Mouse (Mus musculus) kidney, postnatal 36 days (tissue): ENCODE data around the gene Apex2.

ENCODE experiments used
- DNase-seq, 2 experiments: peaks; one replicate each; pipeline ENCODE4 v3.0.0; 2021 to 2022; ENCODE audit warnings: mixed read lengths in 2 of 2

Apex2 gene

GRCm38 (mm10) chrX:150589696-150590095 is at the start of gene Apex2:
TSS of gene Apex2 (minus strand) at chrX:150589868.
- DNase-seq: no peak

- no peak for DNase-seq
Observed at GRCm38 (mm10) chrX:150636421-150636820, 46.8 kb upstream of the Apex2 start.

GRCm38 (mm10) chrX:150598882-150599281 is 9.2 kb upstream of the Apex2 start:
- DNase-seq: no peak

GRCm38 (mm10) chrX:150595016-150595760 is 5.5 kb upstream of the Apex2 start:
- DNase-seq: no peak

GRCm38 (mm10) chrX:150594176-150594575 is 4.5 kb upstream of the Apex2 start:
- DNase-seq: no peak

- no peak for DNase-seq
Observed at GRCm38 (mm10) chrX:150593266-150594035, 3.8 kb upstream of the Apex2 start.

GRCm38 (mm10) chrX:150588023-150588764 is 1.5 kb downstream of the Apex2 start, which contains the start of gene Pfkfb1:
TSS of gene Pfkfb1 (plus strand) at chrX:150588229.
- DNase-seq: peak; percentile 86 to 90

- peak; percentile 63 to 71 for DNase-seq
Observed at GRCm38 (mm10) chrX:150585116-150585515, 4.6 kb downstream of the Apex2 start.

GRCm38 (mm10) chrX:150581921-150582320 is 7.7 kb downstream of the Apex2 start:
- DNase-seq: peak; percentile 6 to 27

GRCm38 (mm10) chrX:150564644-150565357 is 24.9 kb downstream of the Apex2 start:
- no peak for DNase-seq

GRCm38 (mm10) chrX:150554032-150554431 is 35.6 kb downstream of the Apex2 start:
- no peak for DNase-seq

- peak; percentile 4 to 19 for DNase-seq
Observed at GRCm38 (mm10) chrX:150551986-150552385, 37.7 kb downstream of the Apex2 start.

- no peak for DNase-seq
Observed at GRCm38 (mm10) chrX:150549639-150550038, 40.0 kb downstream of the Apex2 start.

GRCm38 (mm10) chrX:150547239-150547638 is 42.4 kb downstream of the Apex2 start, which contains the start of gene Alas2:
TSS of gene Alas2 (plus strand) at chrX:150547375.
- no peak for DNase-seq

GRCm38 (mm10) chrX:150541684-150542083 is 48.0 kb downstream of the Apex2 start:
- DNase-seq: no peak

GRCm38 (mm10) chrX:150540111-150540510 is 49.6 kb downstream of the Apex2 start:
- DNase-seq: no peak

GRCm38 (mm10) chrX:150516477-150516876 is 73.2 kb downstream of the Apex2 start:
- no peak for DNase-seq

- DNase-seq: no peak
Observed at GRCm38 (mm10) chrX:150516015-150516414, 73.7 kb downstream of the Apex2 start.

GRCm38 (mm10) chrX:150514127-150514526 is 75.5 kb downstream of the Apex2 start:
- no peak for DNase-seq

- peak; percentile 7 to 23 for DNase-seq
Observed at GRCm38 (mm10) chrX:150511274-150511673, 78.4 kb downstream of the Apex2 start.

GRCm38 (mm10) chrX:150510631-150511030 is 79.0 kb downstream of the Apex2 start:
- DNase-seq: peak in 1 of 2 experiments; percentile 63

- DNase-seq: no peak
Observed at GRCm38 (mm10) chrX:150508696-150509095, 81.0 kb downstream of the Apex2 start.
